In the genomic region with DNA sequence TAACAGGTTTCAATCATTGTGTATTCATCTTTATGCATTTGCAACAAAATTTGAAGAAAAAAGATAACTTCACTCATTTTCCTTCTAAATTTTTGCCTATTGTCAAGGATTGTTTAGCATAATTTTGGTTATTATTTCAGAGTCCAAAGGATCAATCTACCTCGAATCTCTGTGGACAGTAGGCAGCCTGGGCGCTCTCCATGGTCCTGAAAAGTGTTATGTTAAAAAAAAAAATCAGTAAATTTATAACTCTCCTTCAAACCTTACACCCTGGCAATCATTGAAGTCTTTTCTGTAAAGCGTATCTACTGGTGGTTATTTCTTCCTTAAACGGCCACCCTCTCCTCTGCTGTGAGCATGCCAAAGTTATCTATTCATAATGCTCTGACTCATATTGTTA, we compare ENCODE assay signal across 11 mouse cellular contexts. TPM values are rescaled to one million over a fixed set of nuclear protein-coding genes. Genes with fewer than 3 reads are reported as not detected.
DNase-seq lines count a peak whose midpoint lies in the region; ATAC-seq and TF ChIP-seq lines count a peak whose summit lies in the region.
"Had no signal": no experiment of that assay in that cellular context is flagged by ENCODE, and none has a peak within 500 bp of the region (broad histone marks: within the 10 kb centered on the region; RNA-seq: fewer than 3 reads in every experiment).

No protein-coding gene starts in this region.

- no peaks in the 10 kb centered on the region for H3K27me3 ChIP-seq in forebrain, postnatal 0 days (ENCODE audit: insufficient read depth, low read length)
- H3K27me3 ChIP-seq: heart, embryonic 13.5 days had no signal

- H3K4me2 ChIP-seq in forebrain, postnatal 0 days (ENCODE audit: low read depth), result no peak overlapping the region
- H3K4me2 ChIP-seq: heart, embryonic 13.5 days had no signal

- no peak for ATAC-seq in forebrain, postnatal 0 days

- TF ChIP-seq CTCF in forebrain, postnatal 0 days (IDR thresholded peaks at IDR 0.05; ENCODE audit: low read depth), result no peak

- H3K9me3 ChIP-seq in forebrain, postnatal 0 days (ENCODE audit: low read length), result no peaks in the 10 kb centered on the region
- H3K9me3 ChIP-seq: heart, embryonic 13.5 days had no signal

- peak; percentile 4 for DNase-seq in adrenal gland, adult 2 months
- no peak for DNase-seq in adrenal gland, postnatal 4 days (ENCODE audit: low spot score in 2 of 2)
- DNase-seq in thymus, postnatal 0 days (ENCODE audit: low spot score), result peak; percentile 2
- DNase-seq in thymus, adult 18-20 months, result no peak
- peak; percentile 65 for DNase-seq in forelimb bud, embryonic 11.5 days (ENCODE audit: low read depth, low spot score)
- DNase-seq in yolk sac, embryonic 10.5 days (ENCODE audit: low spot score), result peak; percentile 3
- no peak for DNase-seq in frontal cortex, postnatal 14 days (ENCODE audit: low spot score in 2 of 2)
- DNase-seq in forebrain, postnatal 0 days, result no peak

- no peak overlapping the region for H3K9ac ChIP-seq in forebrain, postnatal 0 days
- H3K9ac ChIP-seq: heart, embryonic 13.5 days had no signal

- H3K4me3 ChIP-seq in forebrain, postnatal 0 days (ENCODE audit: low read depth, low read length), result no peak overlapping the region
- H3K4me3 ChIP-seq: heart, embryonic 13.5 days had no signal

- WGBS in forebrain, postnatal 0 days, result 57% methylated on average over 4 of the region's 4 CpGs

- no peak overlapping the region for H3K27ac ChIP-seq in forebrain, postnatal 0 days (ENCODE audit: low read depth, low read length)
- H3K27ac ChIP-seq: heart, embryonic 13.5 days had no signal

- H3K4me1 ChIP-seq in forebrain, postnatal 0 days (ENCODE audit: insufficient read depth), result peaks cover 16% of the 10 kb centered on the region
- H3K4me1 ChIP-seq: heart, embryonic 13.5 days had no signal

- H3K36me3 ChIP-seq in forebrain, postnatal 0 days (ENCODE audit: insufficient read depth), result no peaks in the 10 kb centered on the region
- H3K36me3 ChIP-seq: heart, embryonic 13.5 days had no signal

RNA-seq across cellular contexts. Expression of a gene that starts 26.2 kb away (rescaled TPM):
- 10 to 100 TPM in 1 of 2 experiments, 1 to 10 TPM in 1; 8.9 to 31.3 TPM for total RNA-seq in adrenal gland, adult 2 months (2021)
- polyA plus RNA-seq in adrenal gland, adult 2 months (2012; rRNA removed), result 7.0 and 15.4 TPM in 2 replicates
- total RNA-seq in adrenal gland, postnatal 4 days (2021), result 10 to 100 TPM; 23.0 to 24.5 TPM
- 0.08 TPM in 1 of 2 replicates, not detected in the other for polyA plus RNA-seq in thymus, postnatal 0 days (2015; fragmentation: Nextera tagmentation; extraction: Ambion mirVana)
- total RNA-seq in forebrain, postnatal 0 days (2014; rRNA removed), result 87.9 and 133 TPM in 2 replicates
- polyA plus RNA-seq in forebrain, postnatal 0 days (2015; fragmentation: Nextera tagmentation; extraction: Ambion mirVana), result 12.1 and 25.1 TPM in 2 replicates
- total RNA-seq: megakaryocyte progenitor cell, adult 5-6 weeks; neutrophil, adult 5-6 weeks had no signal

Comparison
In these comparisons a context has a peak if more than half of its experiments do, and no peak if none do; other contexts are left out.
1. DNase-seq: peak in adrenal gland, adult 2 months (single experiment), thymus, postnatal 0 days (single experiment), forelimb bud, embryonic 11.5 days (single experiment) and yolk sac, embryonic 10.5 days (single experiment); none in adrenal gland, postnatal 4 days (0 of 2), thymus, adult 18-20 months (0 of 2), frontal cortex, postnatal 14 days (0 of 2) and forebrain, postnatal 0 days (single experiment).